Mouse (Mus musculus) retina, embryonic 14.5 days (tissue): ENCODE measurements at regions not wholly inside any gene's neighbourhood (a gene's known extent, or its start where the extent isn't known, plus 50 kb on each side); places are given as distances from the start of the nearest gene placed in this dataset.

Experiments
- DNase-seq: peaks from one replicate; pipeline ENCODE4 v3.0.0-alpha.2; 2015; ENCODE audit warnings: low spot score

DNA sequence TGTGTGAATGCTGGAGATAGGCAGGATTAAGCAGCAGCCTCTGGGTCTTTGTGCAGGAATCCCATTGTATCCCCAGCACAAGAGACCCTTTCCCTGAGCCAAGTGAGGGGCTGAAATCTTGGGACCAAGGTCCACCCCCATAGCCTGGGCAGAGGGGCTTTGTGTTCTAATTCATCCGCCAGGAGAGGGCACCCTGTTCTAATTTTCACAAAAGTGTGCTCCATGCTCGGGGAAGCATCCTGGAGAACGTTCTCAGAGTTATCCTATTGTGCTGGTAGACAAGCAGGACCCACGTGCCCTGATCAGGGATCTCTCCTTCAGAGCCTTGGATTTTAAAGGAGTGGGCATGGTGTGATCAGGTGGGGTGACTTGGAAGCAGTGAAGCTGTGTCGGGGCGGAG is 191.5 kb upstream of the 4931429L15Rik start:
- peak; percentile 56 for DNase-seq

DNA sequence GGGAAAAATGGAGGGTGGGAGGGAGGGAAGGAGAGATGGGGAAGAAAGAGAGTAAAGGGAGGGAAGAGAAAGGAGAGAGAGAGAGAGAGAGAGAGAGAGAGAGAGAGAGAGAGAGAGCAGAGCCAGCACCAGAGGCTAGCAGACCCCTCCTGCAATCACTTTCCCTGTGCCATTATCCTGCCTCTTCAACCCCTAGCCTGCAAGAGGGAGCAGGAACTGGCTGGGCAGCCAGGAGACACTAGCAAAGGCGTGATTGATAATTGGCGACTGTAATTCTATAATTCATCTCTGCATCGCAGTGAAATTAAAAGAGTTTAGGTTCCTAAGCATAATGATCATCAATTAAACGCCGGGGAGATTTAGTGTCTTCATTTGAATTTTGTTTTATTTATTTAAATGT is 190.1 kb upstream of the 4931429L15Rik start:
- no peak for DNase-seq

DNA sequence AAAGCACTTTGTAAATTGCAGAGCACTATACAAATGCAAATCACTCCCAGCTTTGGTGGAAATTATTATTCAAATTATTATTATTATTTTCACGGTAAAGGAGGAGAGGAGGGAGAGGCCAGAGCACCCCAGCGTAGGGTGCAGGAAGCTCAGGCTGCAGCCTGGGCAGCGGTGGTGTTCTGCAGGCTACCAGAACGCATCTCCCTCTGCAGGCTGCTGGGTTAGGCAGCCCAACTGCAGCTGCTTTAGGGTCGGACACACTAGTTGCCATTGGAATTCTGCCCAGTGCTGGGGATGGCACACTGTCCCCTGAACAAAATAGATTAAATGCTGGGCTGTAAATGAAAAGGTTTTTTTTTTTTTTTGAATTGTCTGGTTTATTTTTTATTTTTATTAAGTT is 189.7 kb upstream of the 4931429L15Rik start:
- peak; percentile 23 for DNase-seq

DNA sequence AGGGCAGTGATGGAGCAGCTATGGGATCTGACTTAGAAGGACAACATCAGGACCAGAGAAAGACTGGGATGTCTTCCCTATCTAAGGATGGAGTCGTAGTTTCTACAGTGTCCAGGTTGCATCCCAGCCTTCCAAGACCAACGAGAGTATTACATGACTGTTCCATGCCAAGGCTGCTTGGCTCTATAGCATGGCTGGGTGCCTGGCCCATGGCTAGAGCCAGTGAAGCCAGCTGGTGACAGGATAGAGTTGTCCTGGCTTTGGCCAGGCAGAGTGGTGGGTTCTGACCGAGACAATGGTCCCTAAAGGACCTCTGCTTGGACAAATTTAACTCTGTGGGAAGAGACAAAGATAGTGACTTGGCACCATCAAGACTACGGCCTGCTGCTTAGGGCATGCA is 187.2 kb upstream of the 4931429L15Rik start:
- DNase-seq: no peak

DNA sequence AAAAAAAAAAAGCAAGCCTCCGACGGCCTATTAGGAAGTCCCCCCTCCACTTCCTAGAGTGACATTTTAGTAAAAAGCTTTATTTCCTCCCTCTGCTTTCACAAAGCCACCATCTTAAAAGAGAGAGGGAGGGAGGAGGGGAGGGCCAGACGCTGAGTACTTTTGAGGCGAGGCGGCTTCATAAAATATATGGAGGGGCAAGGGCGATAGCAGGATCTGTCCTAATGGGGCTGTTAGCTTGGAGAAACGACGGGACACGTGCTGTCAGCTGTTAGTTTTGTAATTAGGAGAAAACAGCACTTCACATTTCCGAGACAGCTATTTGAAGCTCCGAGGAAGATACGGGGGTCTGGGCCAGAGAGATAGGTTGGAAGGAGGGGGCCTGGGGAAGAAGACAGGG is 184.8 kb upstream of the 4931429L15Rik start:
- DNase-seq: no peak

DNA sequence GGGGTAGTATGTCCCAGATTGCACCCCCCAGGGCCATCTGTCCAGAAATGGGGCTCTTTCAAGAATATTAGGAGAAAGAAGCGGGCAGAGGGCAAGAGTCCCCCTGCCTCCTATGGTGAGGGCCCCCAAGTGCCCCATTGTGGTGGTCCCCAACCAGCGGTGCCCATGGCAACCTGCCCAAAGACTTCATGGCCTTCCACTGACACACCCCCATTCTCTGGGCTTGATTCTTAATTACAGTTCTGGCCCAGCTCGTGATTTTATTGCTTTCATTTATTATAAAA is 184.3 kb upstream of the 4931429L15Rik start:
- no peak for DNase-seq

DNA sequence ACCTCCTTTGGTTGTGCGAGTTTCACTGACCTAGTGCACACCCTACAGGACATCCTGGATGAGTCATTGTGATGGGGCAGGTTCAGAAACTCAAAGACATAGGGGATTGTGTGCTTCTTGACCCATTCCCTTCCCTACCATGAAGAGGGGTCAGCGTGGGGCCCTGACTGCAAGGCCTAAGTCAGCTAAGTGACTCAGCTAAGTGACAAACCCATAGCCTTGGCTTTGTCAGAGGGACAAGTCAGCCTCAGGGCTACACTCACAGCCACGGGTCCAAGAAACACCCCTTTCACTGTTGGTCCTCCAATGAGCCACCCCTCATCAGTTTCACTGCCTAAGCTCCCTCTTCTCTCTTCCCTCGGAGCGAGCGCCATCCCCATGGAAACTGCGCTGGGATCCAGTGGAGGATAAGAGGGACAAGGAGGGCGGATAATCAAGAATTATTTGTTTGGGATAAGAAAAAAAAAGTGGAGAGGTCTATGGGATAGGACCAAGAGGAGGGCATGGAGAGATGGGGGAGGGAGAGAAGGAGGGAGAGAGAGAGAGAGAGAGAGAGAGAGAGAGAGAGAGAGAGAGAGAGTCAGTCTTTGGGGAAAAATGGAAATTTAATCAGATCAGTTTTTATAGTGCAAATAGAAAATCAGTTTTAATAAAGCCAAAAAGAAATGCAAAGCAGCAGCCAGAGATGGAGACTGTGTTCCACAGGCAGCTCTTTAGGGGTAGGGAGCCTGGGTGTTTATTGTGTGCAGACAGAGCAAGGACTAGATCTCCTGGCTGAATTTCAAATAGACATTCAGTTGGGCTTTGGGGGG is 183.7 kb upstream of the 4931429L15Rik start:
- no peak for DNase-seq

DNA sequence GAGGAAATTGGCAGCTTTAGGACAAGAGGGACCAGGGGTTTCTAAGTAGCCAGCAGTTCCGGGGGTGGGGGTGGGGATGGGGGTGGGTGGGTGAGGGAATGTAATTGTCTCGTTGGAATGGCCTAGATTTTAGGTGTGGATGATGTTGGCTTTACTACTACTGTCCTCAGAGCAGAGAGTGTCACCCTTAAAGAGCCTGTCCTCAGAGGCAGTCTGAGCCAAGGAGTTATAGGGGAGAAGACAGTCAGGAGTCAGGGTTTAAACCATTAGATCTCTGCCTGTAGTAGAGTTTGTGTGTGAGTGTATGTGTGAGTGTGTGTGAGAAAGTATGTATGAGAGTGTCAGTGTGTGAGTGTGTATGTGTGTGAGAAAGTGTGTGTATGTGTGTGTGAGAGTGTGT is 179.6 kb upstream of the 4931429L15Rik start:
- DNase-seq: no peak

DNA sequence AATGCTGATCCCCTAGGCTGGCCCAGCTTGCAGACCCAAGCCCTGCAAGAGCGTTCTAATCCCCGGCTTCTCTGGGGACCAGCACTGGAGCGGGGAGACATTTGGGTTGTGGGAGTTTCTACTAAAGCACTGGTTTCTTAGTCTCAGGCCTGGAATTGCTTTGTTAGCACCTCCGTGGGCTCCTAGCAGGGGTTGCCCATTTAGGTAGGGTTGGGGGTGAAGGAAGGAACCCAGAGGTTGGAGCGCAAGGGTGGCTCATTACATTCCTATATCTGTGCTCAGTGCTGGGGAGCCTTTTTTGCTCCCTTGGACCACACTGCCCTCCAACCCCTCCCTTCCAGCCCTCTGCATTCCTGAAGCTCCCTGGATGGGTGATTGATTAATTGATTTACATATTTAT is 179.1 kb upstream of the 4931429L15Rik start:
- no peak for DNase-seq

DNA sequence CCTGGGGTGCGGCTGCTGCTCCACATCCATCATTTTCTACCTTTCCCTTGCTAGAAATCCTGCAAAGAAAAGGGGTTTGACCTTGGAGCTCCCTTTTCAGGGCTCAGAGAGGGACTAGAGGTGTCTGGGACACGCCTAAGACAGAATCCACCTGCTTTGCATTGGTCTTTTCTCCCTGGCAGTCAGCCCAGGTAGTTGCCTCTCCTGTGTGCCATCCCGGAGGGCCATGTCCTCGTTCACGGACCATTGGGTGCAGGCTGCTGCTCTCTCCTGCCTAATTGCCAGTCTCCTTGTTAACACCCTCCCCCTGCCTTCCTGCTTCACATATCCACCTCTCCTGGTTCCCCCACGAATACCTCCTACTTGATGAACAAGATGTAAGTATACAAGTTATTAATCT is 175.5 kb upstream of the 4931429L15Rik start:
- no peak for DNase-seq

DNA sequence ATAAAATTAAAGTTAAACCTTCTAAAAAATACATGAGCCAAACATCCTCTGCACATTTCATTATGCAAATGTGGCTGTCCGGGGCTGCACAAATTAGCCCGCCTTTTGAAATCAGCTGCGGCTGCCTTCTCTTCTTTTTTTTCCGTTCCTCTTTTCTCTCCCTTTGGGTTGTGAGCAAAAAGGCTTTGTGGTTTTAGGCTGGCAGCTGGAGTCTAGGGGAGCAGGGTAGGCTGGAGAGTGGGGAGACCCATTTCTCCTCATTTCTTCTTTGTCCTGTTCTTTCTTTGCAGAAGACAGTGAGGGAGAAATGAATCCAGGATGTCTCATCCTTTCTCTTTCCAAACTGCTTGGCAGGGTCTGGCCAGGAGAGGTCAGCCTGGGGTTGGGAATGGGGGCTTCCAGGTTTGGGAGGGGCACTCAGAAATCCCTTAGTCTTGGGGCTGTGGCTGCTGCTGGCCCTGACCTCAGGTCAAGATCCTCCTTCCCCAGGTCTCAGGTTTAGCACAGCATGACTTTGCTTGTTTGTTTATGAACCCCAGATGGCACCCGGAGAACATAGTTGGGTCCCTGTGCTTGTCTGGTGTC is 163.2 kb upstream of the 4931429L15Rik start:
- peak; percentile 49 for DNase-seq

DNA sequence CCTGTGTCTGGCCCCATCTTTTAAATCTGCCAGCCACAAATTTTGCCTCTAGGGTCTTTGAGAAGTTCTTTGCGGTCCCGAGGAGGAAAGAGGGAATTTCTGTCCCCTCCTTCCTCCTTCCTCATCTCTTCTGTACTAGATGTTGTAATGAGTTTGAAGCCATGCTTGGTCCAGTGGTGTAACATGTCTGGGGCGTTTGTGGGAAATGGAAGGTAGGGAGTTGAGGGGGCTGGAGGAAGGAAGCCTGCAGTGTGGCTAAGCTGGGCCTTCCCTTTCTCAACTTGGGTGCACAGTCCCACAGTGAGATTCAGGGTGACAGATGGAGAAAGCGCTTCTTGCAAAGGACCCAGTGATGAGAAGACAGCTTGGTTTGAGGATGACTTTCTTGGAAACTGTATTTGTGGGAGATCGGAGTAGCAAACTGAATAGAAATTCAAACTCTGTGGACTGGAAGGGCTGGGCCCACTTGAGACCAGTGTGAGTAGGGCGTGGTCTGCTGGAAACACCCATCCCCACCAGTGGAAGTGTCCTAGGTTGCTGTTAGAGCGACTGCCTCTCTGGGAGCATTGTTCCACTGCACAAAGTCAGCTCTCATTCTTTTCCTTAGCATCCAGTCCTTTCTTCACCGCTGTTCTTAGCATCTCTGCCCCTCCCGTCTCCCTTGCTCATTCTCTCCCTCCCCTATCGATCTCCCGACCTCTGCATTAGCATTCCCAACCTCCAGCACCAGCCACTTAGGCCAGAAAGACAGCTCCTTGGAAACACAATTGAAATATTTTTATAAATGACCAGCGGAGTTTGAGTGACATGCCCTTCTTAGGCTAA is 162.5 kb upstream of the 4931429L15Rik start:
- DNase-seq: no peak

DNA sequence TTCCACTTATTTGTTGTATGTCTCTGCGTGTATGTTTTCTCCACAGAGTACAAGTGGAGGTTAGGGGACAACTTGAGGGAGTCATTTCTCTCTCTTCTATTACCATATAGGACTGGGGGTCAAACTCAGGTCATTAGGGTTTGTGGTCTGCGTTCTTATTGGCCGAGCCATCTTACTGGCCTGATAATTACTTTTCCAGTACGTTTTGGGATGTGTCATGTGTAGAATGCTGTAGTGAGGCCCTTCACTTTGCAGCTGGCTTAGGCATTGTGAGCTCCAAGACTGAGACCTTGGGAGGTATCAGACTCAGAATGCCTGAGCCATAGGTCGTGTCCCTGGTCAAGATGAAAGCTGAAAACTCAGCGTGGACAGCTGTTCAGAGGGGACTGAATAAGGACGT is 161.7 kb upstream of the 4931429L15Rik start:
- DNase-seq: no peak

DNA sequence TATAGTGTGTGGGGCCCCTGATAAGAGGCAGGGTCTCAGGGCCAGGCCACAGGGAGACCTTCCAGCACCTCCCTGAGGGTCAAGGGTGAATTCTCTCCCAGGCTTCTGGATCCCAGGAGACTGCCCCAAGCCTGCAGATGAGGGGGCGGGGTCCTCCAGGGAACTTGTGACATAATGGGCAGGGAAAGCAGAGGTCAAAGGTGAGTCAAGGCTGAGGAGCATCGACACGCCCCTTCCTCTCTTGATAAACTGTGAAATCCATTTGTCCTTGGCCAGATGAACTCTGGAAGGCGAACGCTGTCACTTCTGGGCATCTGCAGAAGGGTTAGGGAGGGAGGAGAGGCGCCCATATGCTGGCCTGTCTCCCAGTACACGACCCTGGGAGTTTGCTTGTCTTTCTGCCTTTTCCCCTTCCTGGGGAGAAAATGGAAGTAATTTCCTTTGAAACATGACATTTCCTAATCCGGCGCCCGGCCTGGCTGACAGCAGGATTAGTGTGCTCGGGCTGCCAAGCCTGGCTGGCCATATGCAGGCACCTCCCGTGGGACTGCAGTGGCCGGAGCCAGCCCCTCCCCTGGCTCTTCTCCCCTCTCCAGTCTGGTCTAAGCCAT is 160.4 kb upstream of the 4931429L15Rik start:
- peak; percentile 79 for DNase-seq

DNA sequence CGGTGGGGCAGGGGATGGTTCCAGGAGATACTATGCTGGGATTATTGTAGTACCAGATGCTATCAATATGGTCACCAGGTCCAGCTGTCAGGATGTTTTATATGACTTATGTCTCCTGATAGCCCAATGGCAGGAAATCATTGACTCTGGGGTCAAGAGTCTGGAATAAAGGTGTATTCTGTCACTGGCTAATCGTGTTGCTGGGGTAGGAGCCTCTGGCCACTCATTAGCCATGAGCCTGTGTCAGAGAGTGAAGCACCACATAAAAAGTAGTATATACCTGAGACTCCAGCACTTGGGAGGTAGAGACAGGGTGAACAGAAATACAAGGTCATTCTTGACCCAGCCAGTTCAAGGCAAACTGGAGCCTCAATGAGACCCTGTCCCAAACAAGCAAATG is 158.8 kb upstream of the 4931429L15Rik start:
- no peak for DNase-seq

DNA sequence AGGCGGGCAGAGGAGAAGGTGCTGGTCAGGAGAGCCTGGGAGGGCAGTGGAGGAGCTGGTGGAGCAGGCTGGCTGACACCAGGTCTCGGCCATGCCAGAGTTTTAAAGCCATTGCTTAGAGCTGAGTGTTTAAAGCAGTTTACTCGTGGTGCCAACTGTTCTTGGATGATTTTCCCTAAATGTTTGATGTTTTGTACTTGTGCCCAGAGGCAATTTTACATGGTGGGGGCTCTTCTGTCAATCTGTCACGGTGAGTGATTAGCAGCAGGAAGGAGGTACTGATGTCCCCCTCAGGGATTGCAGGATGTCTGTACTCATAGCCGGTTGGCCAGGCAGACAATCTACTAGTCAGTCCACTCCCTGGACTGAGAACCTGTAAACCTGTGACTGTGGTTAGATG is 156.7 kb upstream of the 4931429L15Rik start:
- no peak for DNase-seq

DNA sequence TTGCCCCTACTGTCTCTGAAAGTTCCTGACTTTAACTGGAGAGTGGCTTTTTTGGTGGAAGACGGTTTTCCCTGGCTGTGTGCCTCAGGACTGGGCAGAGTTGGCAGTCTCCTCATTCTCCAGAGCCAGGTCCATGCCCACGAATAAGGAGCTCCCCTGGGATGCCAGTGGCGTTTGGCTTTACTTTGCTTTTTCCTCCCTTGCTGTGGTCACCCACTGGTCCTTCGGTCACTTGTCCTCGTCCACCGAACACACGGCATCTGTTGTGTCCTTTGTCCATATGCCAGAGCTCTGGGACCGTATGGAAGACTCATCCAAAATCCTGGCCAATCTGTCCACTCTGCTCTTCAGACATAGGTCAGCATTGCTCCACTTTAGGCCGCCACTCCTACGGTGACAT is 153.9 kb upstream of the 4931429L15Rik start:
- no peak for DNase-seq

DNA sequence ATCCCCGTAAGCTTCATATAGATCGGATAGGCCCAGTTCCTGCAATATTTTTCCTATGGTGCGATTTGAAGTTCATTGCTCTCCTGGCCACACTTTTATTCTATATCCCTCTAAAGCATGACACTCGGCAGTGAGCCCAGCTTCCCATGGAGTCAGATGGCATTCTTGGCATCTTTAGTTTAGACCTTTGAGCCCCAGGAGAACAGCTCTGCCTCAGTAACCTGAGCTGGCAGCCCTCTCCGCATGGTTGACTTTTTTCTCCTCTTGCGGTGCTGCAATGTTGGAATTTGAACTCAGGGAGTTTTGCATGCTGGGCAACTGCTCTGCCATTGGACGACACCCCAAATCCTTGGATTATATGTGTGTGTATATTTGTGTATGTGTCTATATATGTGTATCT is 149.7 kb upstream of the 4931429L15Rik start:
- DNase-seq: no peak

DNA sequence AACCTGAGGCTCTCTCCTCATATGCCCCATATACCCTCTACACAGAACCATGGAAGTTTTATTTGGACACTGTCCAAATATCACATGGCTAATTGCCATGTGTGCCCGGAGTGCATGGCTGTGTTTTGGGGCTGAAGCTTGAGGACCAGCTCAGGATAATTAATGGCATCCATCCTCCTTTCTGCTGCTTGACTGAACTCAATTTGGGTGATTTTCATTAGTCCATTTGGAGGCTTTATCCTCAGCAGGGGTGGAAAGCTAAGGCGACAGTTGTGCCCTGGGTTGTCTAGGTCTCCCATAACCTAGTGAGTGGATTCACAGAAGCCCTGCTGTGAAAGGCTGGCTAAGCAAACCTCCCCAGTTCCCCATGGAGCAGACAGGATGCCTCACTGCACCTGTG is 148.5 kb upstream of the 4931429L15Rik start:
- DNase-seq: peak; percentile 79

DNA sequence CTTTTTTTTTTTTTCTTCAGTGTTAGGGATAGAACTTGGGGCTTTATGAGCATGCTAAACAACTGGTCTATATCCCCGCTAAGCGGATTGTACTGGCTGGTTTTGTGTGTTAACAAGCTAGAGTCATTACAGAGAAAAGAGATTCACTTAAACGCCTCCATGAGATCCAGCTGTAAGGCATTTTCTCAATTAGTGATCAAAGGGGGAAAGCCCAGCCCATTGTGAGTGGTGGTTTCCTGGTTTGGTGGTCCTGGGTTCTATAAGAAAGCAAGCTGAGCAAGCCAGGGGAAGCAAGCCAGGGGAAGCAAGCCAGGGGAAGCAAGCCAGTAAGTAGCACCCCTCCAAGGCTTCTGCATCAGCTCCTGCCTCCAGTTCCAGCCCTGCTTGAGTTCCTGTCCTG is 147.9 kb upstream of the 4931429L15Rik start:
- no peak for DNase-seq

DNA sequence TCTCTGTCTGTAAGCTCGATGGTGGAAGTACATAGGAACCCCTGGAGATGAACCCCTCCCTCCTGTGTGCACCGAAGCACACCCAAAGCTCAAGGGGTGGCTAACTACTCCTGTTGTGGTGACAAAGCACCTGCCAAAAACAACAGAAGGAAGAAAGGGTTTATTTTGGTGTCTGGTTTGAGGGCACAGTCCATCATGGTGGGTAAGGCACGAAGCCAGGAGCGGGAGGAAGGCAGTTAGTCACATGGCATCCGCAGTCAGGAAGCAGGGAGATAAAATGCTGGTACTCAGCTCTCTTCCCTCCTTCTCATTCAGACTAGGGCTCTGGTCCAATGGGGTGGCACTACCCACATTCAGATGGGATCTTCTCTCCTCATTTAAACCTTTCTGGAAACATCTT is 142.9 kb upstream of the 4931429L15Rik start:
- DNase-seq: no peak

DNA sequence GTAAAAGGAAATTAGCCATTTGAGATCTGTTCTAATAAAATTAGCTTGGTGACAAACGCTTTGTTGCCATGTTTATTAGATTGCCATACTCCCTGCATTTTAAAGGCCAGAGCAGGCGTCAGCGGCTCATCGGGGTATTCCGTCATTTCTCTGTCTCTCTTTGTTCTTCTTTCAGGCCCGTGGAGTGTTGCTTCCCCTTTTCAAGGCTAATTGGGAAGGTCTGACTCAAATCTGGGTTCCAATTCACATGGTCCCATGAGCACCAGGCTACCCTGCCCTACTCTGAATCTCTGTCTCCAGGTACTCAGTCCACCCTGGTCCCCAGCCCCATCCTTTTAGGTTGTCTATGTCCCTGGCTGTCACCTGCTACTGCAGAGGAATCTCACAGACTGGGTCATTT is 138.2 kb upstream of the 4931429L15Rik start:
- DNase-seq: no peak
